Mouse (Mus musculus): ENCODE results near the gene Nsrp1. TPM values are rescaled to one million over a fixed set of nuclear protein-coding genes. Genes with fewer than 3 reads are reported as not detected.

The Nsrp1 gene
- total RNA-seq, 2 experiments from 2014 or later = 7.0 to 9.0 TPM

DNA sequence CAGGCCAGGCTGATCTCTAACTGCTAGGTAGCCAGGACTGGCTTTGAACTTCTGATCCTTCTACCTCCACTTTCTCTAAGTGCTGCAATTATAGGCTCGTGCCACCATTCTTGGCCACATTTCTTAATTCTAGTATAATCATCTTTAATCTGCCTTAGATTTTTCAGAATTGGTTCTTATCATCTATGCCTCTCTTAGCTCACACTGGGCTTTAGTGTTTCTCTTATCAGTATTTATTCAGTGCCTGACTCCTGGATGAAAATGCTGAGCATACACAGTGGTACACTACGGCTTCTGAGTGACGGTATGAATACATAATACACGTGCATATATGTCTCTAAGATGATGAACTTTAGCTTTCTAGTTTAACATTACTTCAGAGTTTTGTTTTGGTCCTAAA lies 9.4 kb downstream of the Nsrp1 start:
- DNase-seq = no peak
- intact Hi-C loops (cut with DNase I) = no loop called here

DNA sequence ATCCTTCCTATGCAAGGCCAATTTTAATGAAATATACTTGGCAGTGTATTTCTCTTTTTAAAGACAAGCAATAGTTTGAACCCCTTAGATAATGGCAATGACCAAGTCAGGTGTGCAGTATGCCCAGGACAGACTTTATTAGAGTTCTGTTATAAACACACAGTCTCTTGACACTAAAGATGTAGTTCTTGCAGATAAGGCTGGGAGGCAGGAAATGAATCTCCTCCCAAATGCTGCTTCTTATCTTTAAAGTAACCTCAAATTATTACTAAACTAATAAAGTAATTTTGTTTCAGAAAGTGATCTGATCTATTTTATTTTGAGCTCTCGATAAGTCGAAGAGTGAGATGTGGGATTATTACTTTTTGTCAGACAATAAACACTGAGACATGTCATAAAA lies 14.8 kb downstream of the Nsrp1 start:
- DNase-seq = no peak
- intact Hi-C loops (cut with DNase I) = no loop called here

DNA sequence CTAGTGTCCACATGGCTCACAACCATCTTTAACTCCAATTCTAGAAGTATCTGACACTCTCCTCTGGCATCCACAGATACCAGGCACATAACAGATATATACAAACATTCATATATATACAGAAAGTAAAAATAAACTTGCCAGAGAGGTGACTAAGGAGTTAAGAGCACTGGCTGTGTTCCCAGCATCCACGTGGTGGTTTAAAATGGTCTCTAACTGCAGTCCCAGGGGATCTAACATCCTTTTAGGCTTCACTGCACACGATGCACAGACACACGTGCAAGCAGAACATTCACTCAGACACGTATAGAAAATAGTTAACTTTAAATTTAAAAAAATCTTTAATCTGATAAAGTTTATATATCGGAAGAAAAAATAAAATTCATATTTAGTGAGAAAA lies 16.3 kb downstream of the Nsrp1 start:
- intact Hi-C loops (cut with DNase I) = no loop called here
- DNase-seq = peak in 1 of 2 experiments; percentile 9

- DNase-seq = no peak
Observed at GRCm38 (mm10) chr11:77042816-77043215, 35.4 kb downstream of the Nsrp1 start.

GRCm38 (mm10) chr11:77041891-77042290 lies 36.3 kb downstream of the Nsrp1 start:
- DNase-seq = no peak
- intact Hi-C loops (cut with DNase I) = no loop called here

More at GRCm38 (mm10) chr11:77042816-77043215, 35.4 kb downstream of the Nsrp1 start:
- intact Hi-C loops (cut with DNase I) = no loop called here

- no peak for DNase-seq
- intact Hi-C loops (cut with DNase I) = no loop called here
Observed at GRCm38 (mm10) chr11:77031151-77031934, 46.9 kb downstream of the Nsrp1 start.

- intact Hi-C loops (cut with DNase I) = no loop called here
- no peak for DNase-seq
Observed at GRCm38 (mm10) chr11:77028157-77028556, 50.1 kb downstream of the Nsrp1 start.

- intact Hi-C loops (cut with DNase I) = no loop called here
- no peak for DNase-seq
Observed at GRCm38 (mm10) chr11:77026559-77026958, 51.7 kb downstream of the Nsrp1 start.

DNA sequence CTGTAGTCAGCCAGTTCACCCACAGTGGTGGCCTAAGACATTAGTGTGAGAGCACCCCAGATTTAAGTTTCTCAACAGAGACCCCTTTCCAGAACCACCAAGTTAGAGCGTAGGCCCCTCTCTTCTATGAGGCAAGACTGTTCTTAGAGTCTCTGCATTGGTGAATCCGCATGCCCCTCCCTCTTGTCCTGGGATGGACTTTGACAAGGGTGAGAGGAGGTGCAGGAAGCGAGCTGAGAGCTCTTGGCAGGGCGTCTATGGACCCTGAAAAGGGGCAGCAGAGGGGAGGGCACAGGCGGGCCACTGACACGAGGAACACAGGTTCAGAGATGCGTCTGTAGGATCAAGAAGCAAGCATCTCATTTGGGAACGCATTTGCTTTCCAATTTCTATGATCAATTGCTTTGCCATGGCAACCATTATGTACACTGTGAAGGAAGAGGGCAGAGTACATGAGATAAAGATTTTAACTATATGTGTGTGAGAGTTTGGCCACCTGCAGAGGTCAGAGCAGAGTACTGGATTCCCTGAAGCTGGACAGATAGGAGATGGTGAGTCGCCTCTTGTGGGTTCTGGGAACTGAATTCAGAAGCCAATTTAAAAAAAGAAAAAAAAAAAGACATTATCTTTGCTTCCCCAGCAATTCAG lies 56.4 kb downstream of the Nsrp1 start:
- DNase-seq = no peak
- intact Hi-C loops (cut with DNase I) = no loop called here

GRCm38 (mm10) chr11:77019539-77019938 lies 58.7 kb downstream of the Nsrp1 start:
- intact Hi-C loops (cut with DNase I) = no loop called here
- no peak for DNase-seq

DNA sequence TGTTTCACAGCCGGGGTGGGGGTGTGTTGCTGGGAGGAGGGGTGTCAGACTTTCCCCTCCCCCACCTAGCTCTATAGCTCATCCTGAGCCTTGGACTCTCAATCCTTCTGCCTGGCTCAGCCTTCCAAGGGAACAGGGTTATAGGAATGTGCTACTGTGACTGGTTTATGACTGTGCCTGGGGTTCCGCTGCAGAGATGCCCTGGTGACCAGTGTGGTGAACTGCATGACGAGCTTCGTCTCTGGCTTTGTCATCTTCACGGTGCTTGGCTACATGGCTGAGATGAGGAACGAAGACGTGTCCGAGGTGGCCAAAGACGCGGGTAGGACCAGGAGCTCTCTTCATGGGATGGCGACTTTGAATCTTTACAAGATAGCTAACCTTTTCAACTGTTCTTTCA lies 60.2 kb downstream of the Nsrp1 start:
- no peak for DNase-seq
- intact Hi-C loops (cut with DNase I) = no loop called here

GRCm38 (mm10) chr11:77010762-77011475 lies 67.3 kb downstream of the Nsrp1 start:
- intact Hi-C loops (cut with DNase I) = no loop called here
- no peak for DNase-seq

- no peak for DNase-seq
- intact Hi-C loops (cut with DNase I) = no loop called here
Observed at GRCm38 (mm10) chr11:77009069-77010025, 68.9 kb downstream of the Nsrp1 start.

DNA sequence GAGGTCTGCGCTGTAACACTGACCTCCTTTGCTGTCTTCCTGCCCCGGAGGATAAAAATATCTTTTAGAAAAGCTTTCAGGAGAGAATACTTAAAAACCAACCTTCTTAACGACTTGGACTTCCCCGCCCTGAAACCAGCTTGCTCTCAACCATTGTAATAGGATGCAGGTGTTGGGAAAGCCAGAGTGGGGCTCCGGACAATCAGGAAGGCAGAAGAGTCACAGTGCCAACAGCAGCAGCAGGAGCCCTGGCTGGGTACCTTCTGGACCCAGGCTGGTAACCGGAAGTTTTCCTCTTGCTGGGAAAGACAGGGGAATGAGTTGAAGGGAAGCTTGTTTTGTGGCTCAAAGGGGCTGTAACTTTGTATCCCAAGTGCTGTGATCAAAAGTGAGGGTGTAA lies 71.6 kb downstream of the Nsrp1 start:
- intact Hi-C loops (cut with DNase I) = no loop called here

DNA sequence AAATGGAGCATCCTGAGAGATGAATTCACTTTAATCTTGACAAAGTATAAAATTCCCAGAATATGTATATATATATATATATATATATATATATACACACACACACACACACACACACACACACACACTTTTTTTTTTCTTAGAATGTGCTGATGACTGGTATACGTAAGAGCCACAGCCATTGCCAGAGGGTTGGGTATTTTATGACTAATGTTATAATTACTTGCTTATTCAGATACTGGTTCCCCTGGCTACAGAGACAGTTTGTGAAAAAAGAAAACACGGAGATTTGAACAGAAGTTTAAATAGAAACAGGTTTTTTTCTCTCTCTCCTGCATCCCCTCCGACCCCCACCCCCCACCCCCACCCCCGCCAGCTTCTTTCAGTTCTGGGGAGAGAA lies 72.4 kb downstream of the Nsrp1 start:
- DNase-seq = no peak
- intact Hi-C loops (cut with DNase I) = no loop called here

More for the DNA sequence above, 71.6 kb downstream of the Nsrp1 start:
- no peak for DNase-seq

DNA sequence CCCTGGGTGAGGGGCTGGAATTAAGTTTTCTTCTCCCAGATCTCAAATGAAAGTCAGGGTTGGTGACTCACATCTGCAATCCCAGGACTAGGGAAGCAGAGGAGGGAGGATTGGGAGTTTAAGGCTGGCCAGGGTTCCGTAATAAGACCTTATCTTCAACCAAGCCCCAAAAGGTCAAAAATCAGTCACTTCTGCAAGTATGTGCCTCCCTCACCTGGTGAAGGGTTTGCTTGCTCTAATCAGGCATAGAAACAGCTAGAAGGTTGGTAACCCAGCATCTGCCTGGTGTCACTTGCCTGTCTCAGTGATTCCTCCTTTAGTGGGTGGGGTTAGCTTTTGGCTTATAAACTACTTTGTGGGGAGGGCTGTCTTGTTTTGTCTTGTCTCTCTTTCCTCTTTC lies 75.9 kb downstream of the Nsrp1 start:
- intact Hi-C loops (cut with DNase I) = no loop called here
- DNase-seq = no peak

DNA sequence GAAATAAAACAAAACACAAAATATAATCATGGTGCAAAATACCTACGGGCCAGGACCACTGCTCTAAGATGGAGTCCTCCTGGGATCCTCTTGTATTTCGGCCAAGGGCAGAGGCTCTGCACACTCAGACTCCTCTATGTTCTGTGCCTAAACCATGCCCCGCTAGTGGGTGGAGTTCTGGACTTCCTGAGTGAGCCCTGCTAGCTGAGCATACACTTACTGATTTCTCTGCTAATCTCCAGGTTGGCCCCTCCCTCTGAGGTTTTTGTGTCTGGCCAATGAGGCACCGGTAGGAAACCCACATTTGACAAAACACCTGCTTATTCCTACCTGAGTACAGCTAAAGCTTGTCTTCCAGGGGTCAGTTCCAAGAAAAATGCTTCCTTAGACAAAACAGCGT lies 77.5 kb downstream of the Nsrp1 start:
- intact Hi-C loops (cut with DNase I) = no loop called here
- no peak for DNase-seq

- intact Hi-C loops (cut with DNase I) = loop anchor here (5.0 kb wide), 1 partner anchor 74 kb away; no protein-coding TSS in a partner anchor
- DNase-seq = no peak
Observed at GRCm38 (mm10) chr11:76998705-76999226, 79.5 kb downstream of the Nsrp1 start.

DNA sequence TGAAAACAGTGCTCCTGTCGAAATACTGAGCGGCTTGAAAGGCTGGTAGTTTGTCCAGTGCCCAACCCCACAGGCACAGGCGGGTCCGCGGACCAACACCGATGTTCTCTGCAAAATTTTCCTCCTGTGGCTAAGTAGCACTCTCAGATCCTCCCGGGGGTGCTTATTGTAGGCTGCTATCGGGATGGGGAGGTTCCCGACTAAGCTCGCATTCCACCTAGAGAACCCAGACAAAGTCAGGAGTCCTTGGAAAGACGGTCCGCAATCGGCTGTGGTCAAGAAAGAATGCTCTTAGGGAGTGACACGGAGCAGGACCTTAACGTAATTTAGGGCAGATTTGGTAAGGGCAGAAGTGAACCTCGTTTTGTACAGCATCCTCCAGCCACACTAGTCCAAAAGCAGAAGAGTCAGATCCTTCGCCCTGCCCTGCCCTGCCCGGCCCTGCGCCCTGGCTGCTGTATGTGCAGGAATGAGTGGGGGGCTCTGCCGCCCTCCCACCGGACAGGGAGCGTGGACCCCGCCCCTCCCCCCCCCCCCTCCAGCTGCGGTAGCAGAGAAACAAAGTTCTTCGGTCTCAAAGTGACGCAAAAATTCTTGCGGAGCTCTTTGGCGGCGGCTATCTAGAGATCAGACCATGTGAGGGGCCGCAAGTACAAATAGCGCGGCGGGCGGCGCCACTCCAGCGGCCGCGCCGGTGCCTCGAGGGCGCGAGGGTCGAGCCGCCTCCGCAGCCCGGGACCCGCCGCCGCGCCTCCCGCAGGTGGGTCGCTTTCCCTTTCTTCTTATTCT lies 80.1 kb downstream of the Nsrp1 start, which contains the start of gene Slc6a4:
Gene Slc6a4, plus strand, starts transcription at position 688 of the 789 bp plus-strand sequence.
- peak; percentile 11 to 26 for DNase-seq
- intact Hi-C loops (cut with DNase I) = loop anchor here (1.0 to 5.0 kb wide), 2 partner anchors 74 to 95 kb away; no protein-coding TSS in a partner anchor

Measured in heart, postnatal 36 days (tissue).